Mouse (Mus musculus) heart, postnatal 0 days (tissue): ENCODE measurements around the gene Slc24a3.

Experiments used
- CTCF ChIP-seq: IDR thresholded peaks from 2 replicates; pipeline ENCODE4 v1.5.1; 2016; ENCODE audit warnings: antibody characterized with exemption, control low read depth, low read depth
- EP300 ChIP-seq: IDR thresholded peaks from 2 replicates; pipeline ENCODE4 v1.6.1; 2016; ENCODE audit warnings: antibody characterized with exemption, low read depth

GRCm38 (mm10) chr2:145656121-145656520 lies 488.6 kb downstream of the Slc24a3 start:
- no peak for TF ChIP-seq CTCF
- TF ChIP-seq EP300, result no peak
